Mouse (Mus musculus): ENCODE measurements around the gene D11Wsu47e. TPM values are rescaled to one million over a fixed set of nuclear protein-coding genes. Genes with fewer than 3 reads are reported as not detected.

Gene D11Wsu47e
- polyA plus RNA-seq, 2 experiments, result 20.9 to 27.5 TPM

GRCm38 (mm10) chr11:113691318-113691717 is 7.1 kb downstream of the D11Wsu47e start:
- Histone ChIP-seq H3K27me3 (ENCODE audit: control insufficient read depth, insufficient read depth, low read length) (no peaks in the 10 kb centered on the region), H3K4me3 (replicated peaks; ENCODE audit: low read length) (no peak overlapping the region), H3K9ac (ENCODE audit: low read depth, low read length, severe bottlenecking) (no peak overlapping the region), H3K4me1 (ENCODE audit: control insufficient read depth, insufficient read depth, low read length) (no peaks in the 10 kb centered on the region), H3K27ac (replicated peaks; ENCODE audit: low read depth, low read length) (no peak overlapping the region), H3K9me3 (ENCODE audit: control insufficient read depth, low read length) (no peaks in the 10 kb centered on the region), H3K4me2 (replicated peaks; ENCODE audit: low read depth, low read length, severe bottlenecking) (no peak overlapping the region), H3K36me3 (ENCODE audit: control insufficient read depth, insufficient read depth, low read length) (peaks cover 81% of the 10 kb centered on the region)
- TF ChIP-seq POLR2A (IDR thresholded peaks at IDR 0.05; ENCODE audit: borderline replicate concordance, extremely low read depth, insufficient read depth, insufficient read length), result no peak
- WGBS, result 86% methylated on average over 5 of the region's 5 CpGs
- no peak for DNase-seq (ENCODE audit: low spot score)
- ATAC-seq (ENCODE audit: low FRiP score, low read depth), result no peak

- no peak for TF ChIP-seq POLR2A (IDR thresholded peaks at IDR 0.05; ENCODE audit: borderline replicate concordance, extremely low read depth, insufficient read depth, insufficient read length)
- Histone ChIP-seq H3K36me3 (ENCODE audit: control insufficient read depth, insufficient read depth, low read length) (peaks cover 85% of the 10 kb centered on the region), H3K4me3 (replicated peaks; ENCODE audit: low read length) (no peak overlapping the region), H3K4me2 (replicated peaks; ENCODE audit: low read depth, low read length, severe bottlenecking) (no peak overlapping the region), H3K9me3 (ENCODE audit: control insufficient read depth, low read length) (no peaks in the 10 kb centered on the region), H3K27ac (replicated peaks; ENCODE audit: low read depth, low read length) (no peak overlapping the region), H3K27me3 (ENCODE audit: control insufficient read depth, insufficient read depth, low read length) (no peaks in the 10 kb centered on the region), H3K4me1 (ENCODE audit: control insufficient read depth, insufficient read depth, low read length) (no peaks in the 10 kb centered on the region), H3K9ac (ENCODE audit: low read depth, low read length, severe bottlenecking) (no peak overlapping the region)
- 68% methylated on average over 3 of the region's 3 CpGs for WGBS
- no peak for ATAC-seq (ENCODE audit: low FRiP score, low read depth)
- no peak for DNase-seq (ENCODE audit: low spot score)
Observed at GRCm38 (mm10) chr11:113691851-113692250, 7.6 kb downstream of the D11Wsu47e start.

- peaks cover 39% of the 10 kb centered on the region for H3K36me3 ChIP-seq (ENCODE audit: control insufficient read depth, insufficient read depth, low read length)
- no peak for DNase-seq (ENCODE audit: low spot score)
- H3K9me3 ChIP-seq (ENCODE audit: control insufficient read depth, low read length), result no peaks in the 10 kb centered on the region
- no peak overlapping the region for H3K27ac ChIP-seq (replicated peaks; ENCODE audit: low read depth, low read length)
- ATAC-seq (ENCODE audit: low FRiP score, low read depth), result no peak
- H3K27me3 ChIP-seq (ENCODE audit: control insufficient read depth, insufficient read depth, low read length), result no peaks in the 10 kb centered on the region
- H3K9ac ChIP-seq (ENCODE audit: low read depth, low read length, severe bottlenecking), result no peak overlapping the region
- no peaks in the 10 kb centered on the region for H3K4me1 ChIP-seq (ENCODE audit: control insufficient read depth, insufficient read depth, low read length)
- H3K4me2 ChIP-seq (replicated peaks; ENCODE audit: low read depth, low read length, severe bottlenecking), result no peak overlapping the region
- WGBS, result 82% methylated on average over 5 of the region's 5 CpGs
- TF ChIP-seq POLR2A (IDR thresholded peaks at IDR 0.05; ENCODE audit: borderline replicate concordance, extremely low read depth, insufficient read depth, insufficient read length), result no peak
- H3K4me3 ChIP-seq (replicated peaks; ENCODE audit: low read length), result no peak overlapping the region
Observed at GRCm38 (mm10) chr11:113697571-113697970, 13.4 kb downstream of the D11Wsu47e start.

DNA sequence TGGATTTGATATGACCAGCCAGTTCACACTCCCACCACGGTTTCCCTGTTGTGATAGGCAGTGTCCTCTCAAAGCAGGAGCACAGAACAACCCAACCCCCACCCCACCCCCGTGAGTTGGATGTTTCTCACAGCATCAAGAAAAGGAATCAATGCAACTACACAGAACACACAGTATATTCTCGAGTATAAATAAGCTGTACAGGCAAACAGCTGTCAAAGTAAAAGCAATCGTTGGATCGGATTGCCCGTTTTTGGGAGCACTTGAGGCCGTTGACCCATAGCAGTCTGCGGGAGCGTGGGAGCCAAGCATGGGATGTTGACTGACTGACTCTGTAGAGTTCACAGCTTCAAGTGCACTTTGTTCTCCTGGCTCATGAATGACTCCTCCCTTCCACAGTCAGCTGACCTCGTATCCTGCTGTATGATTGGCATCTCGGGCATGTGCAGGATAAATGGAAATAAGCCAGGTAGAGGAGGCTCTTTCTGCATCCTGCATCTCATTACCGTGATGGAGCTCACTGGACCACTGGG is 13.9 kb downstream of the D11Wsu47e start:
- no peak for TF ChIP-seq POLR2A (IDR thresholded peaks at IDR 0.05; ENCODE audit: borderline replicate concordance, extremely low read depth, insufficient read depth, insufficient read length)
- Histone ChIP-seq H3K9me3 (ENCODE audit: control insufficient read depth, low read length) (no peaks in the 10 kb centered on the region), H3K27me3 (ENCODE audit: control insufficient read depth, insufficient read depth, low read length) (no peaks in the 10 kb centered on the region), H3K36me3 (ENCODE audit: control insufficient read depth, insufficient read depth, low read length) (peaks cover 34% of the 10 kb centered on the region), H3K4me2 (replicated peaks; ENCODE audit: low read depth, low read length, severe bottlenecking) (no peak overlapping the region), H3K4me3 (replicated peaks; ENCODE audit: low read length) (no peak overlapping the region), H3K9ac (ENCODE audit: low read depth, low read length, severe bottlenecking) (no peak overlapping the region), H3K27ac (replicated peaks; ENCODE audit: low read depth, low read length) (no peak overlapping the region), H3K4me1 (ENCODE audit: control insufficient read depth, insufficient read depth, low read length) (no peaks in the 10 kb centered on the region)
- DNase-seq (ENCODE audit: low spot score) (no peak), ATAC-seq (ENCODE audit: low FRiP score, low read depth) (no peak)
- WGBS, result 83% methylated on average over 12 of the region's 12 CpGs

GRCm38 (mm10) chr11:113699643-113700042 is 15.4 kb downstream of the D11Wsu47e start:
- Histone ChIP-seq H3K9me3 (ENCODE audit: control insufficient read depth, low read length) (no peaks in the 10 kb centered on the region), H3K4me1 (ENCODE audit: control insufficient read depth, insufficient read depth, low read length) (no peaks in the 10 kb centered on the region), H3K9ac (ENCODE audit: low read depth, low read length, severe bottlenecking) (no peak overlapping the region), H3K4me3 (replicated peaks; ENCODE audit: low read length) (no peak overlapping the region), H3K36me3 (ENCODE audit: control insufficient read depth, insufficient read depth, low read length) (peaks cover 18% of the 10 kb centered on the region), H3K27ac (replicated peaks; ENCODE audit: low read depth, low read length) (no peak overlapping the region), H3K4me2 (replicated peaks; ENCODE audit: low read depth, low read length, severe bottlenecking) (no peak overlapping the region), H3K27me3 (ENCODE audit: control insufficient read depth, insufficient read depth, low read length) (no peaks in the 10 kb centered on the region)
- 86% methylated on average over 7 of the region's 7 CpGs for WGBS
- no peak for DNase-seq (ENCODE audit: low spot score)
- no peak for ATAC-seq (ENCODE audit: low FRiP score, low read depth)
- no peak for TF ChIP-seq POLR2A (IDR thresholded peaks at IDR 0.05; ENCODE audit: borderline replicate concordance, extremely low read depth, insufficient read depth, insufficient read length)

DNA sequence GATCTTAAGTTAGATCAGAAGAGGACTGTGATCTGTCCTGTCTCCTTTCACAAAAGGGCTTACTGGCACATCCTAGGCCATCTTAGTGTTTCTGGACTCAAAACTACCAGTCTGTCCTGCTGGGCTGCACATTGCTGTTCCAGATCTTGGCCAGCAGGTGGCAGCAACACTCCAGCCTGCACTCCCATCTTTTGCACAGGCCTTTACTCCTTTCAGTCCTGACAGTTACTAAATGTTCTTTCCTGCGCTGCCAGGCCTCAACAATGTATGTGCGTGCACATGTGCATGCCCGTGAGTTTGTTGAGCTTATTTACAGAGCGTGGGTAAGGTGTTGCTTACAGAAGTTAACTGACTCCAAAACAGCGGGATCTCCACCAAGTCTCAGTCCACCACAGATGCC is 19.5 kb downstream of the D11Wsu47e start:
- no peak overlapping the region for H3K4me3 ChIP-seq (replicated peaks; ENCODE audit: low read length)
- TF ChIP-seq POLR2A (IDR thresholded peaks at IDR 0.05; ENCODE audit: borderline replicate concordance, extremely low read depth, insufficient read depth, insufficient read length), result no peak
- H3K27me3 ChIP-seq (ENCODE audit: control insufficient read depth, insufficient read depth, low read length), result no peaks in the 10 kb centered on the region
- H3K27ac ChIP-seq (replicated peaks; ENCODE audit: low read depth, low read length), result no peak overlapping the region
- 37% methylated on average over 5 of the region's 5 CpGs for WGBS
- ATAC-seq (ENCODE audit: low FRiP score, low read depth) (peak; percentile 75), DNase-seq (ENCODE audit: low spot score) (peak; percentile 70)
- H3K36me3 ChIP-seq (ENCODE audit: control insufficient read depth, insufficient read depth, low read length), result peaks cover 5% of the 10 kb centered on the region; the same call in 1 of the 2 replicates
- no peak overlapping the region for H3K9ac ChIP-seq (ENCODE audit: low read depth, low read length, severe bottlenecking)
- no peak overlapping the region for H3K4me2 ChIP-seq (replicated peaks; ENCODE audit: low read depth, low read length, severe bottlenecking)
- H3K9me3 ChIP-seq (ENCODE audit: control insufficient read depth, low read length), result no peaks in the 10 kb centered on the region
- no peaks in the 10 kb centered on the region for H3K4me1 ChIP-seq (ENCODE audit: control insufficient read depth, insufficient read depth, low read length)

All from limb, embryonic 14.5 days (tissue).